Mouse (Mus musculus): ENCODE measurements around the gene Akr1c19. TPM values are rescaled to one million over a fixed set of nuclear protein-coding genes. Genes with fewer than 3 reads are reported as not detected.
"Not testable (repeated sequence)": the region's sequence is repeated elsewhere in the genome, so short reads cannot be mapped to it uniquely, and the experiment has no call there.

The Akr1c19 gene
- polyA plus RNA-seq, 1 experiment from 2014 or later = 11.7 TPM

- WGBS = 70% methylated on average over 8 of the region's 8 CpGs
- no peak overlapping the region for H3K4me2 ChIP-seq
- ATAC-seq (ENCODE audit: borderline replicate concordance, extremely low read depth, low FRiP score, low TSS enrichment) = peak; percentile 27; the same call in 1 of the 2 replicates
Measured at GRCm38 (mm10) chr13:4230841-4231623, 2.5 kb downstream of the Akr1c19 start.

DNA sequence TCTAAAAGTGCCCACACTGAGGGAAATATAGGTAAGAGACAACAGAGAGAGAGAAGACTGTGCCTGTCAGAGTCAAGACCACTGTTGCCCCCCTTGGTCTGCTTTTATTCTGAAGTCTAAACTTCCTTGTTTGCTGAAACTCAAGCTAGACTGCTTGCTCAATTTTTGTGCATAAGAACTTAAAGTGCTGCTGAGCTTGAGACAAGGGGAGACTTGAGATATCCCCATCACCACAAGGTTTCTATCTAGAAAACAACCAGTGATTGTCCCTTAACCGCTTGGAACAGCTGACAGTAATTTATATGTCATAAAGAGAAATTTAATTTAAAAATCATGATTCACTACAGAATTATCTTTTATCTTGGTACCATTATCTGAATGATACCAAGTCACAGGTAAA lies 4.6 kb downstream of the Akr1c19 start:
- Histone ChIP-seq H3K27me3 (no peaks in the 10 kb centered on the region), H3K4me1 (no peaks in the 10 kb centered on the region), H3K4me2 (no peak overlapping the region), H3K27ac (peak overlapping the region; percentile 53), H3K36me3 (no peaks in the 10 kb centered on the region), H3K9ac (no peak overlapping the region), H3K9me3 (no peaks in the 10 kb centered on the region), H3K4me3 (no peak overlapping the region)
- no peak for ATAC-seq (ENCODE audit: borderline replicate concordance, extremely low read depth, low FRiP score, low TSS enrichment)
- WGBS = 41% methylated on average over 1 of the region's 1 CpGs

More at GRCm38 (mm10) chr13:4230841-4231623, 2.5 kb downstream of the Akr1c19 start:
- no peak overlapping the region for H3K4me3 ChIP-seq
- H3K27ac ChIP-seq = no peak overlapping the region
- H3K4me1 ChIP-seq = no peaks in the 10 kb centered on the region
- H3K36me3 ChIP-seq = no peaks in the 10 kb centered on the region
- H3K9ac ChIP-seq = no peak overlapping the region
- H3K27me3 ChIP-seq = no peaks in the 10 kb centered on the region
- no peaks in the 10 kb centered on the region for H3K9me3 ChIP-seq

- WGBS = 44% methylated on average over 3 of the region's 3 CpGs
- Histone ChIP-seq H3K4me2 (peak overlapping the region; percentile 26), H3K27ac (peak overlapping the region; percentile 59), H3K9ac (no peak overlapping the region), H3K4me1 (no peaks in the 10 kb centered on the region), H3K9me3 (no peaks in the 10 kb centered on the region), H3K36me3 (no peaks in the 10 kb centered on the region), H3K27me3 (no peaks in the 10 kb centered on the region), H3K4me3 (no peak overlapping the region)
- ATAC-seq (ENCODE audit: borderline replicate concordance, extremely low read depth, low FRiP score, low TSS enrichment) = peak; percentile 89
Measured at GRCm38 (mm10) chr13:4233536-4234172, 5.2 kb downstream of the Akr1c19 start.

- Histone ChIP-seq H3K4me3 (peak overlapping the region; percentile 23; the same call in 1 of the 2 replicates), H3K4me1 (0 out of 2 replicates have a peak, but pooled peaks cover 3% of the 10 kb centered on the region), H3K36me3 (no peaks in the 10 kb centered on the region), H3K27ac (no peak overlapping the region), H3K4me2 (peak overlapping the region; percentile 52), H3K9me3 (no peaks in the 10 kb centered on the region), H3K27me3 (no peaks in the 10 kb centered on the region), H3K9ac (no peak overlapping the region)
- WGBS = 2% methylated on average over 13 of the region's 13 CpGs
- ATAC-seq (ENCODE audit: borderline replicate concordance, extremely low read depth, low FRiP score, low TSS enrichment) = peak; percentile 83; the same call in 1 of the 2 replicates
Measured at GRCm38 (mm10) chr13:4244861-4245559, 16.5 kb downstream of the Akr1c19 start.

GRCm38 (mm10) chr13:4249347-4249746 lies 20.8 kb downstream of the Akr1c19 start:
- ATAC-seq (ENCODE audit: borderline replicate concordance, extremely low read depth, low FRiP score, low TSS enrichment) = no peak
- H3K27ac ChIP-seq = no peak overlapping the region
- no peaks in the 10 kb centered on the region for H3K27me3 ChIP-seq
- no peak overlapping the region for H3K4me3 ChIP-seq
- WGBS = 65% methylated on average over 3 of the region's 3 CpGs
- no peak overlapping the region for H3K4me2 ChIP-seq
- 0 out of 2 replicates have a peak, but pooled peaks cover 3% of the 10 kb centered on the region for H3K4me1 ChIP-seq
- H3K36me3 ChIP-seq = no peaks in the 10 kb centered on the region
- no peak overlapping the region for H3K9ac ChIP-seq
- no peaks in the 10 kb centered on the region for H3K9me3 ChIP-seq

DNA sequence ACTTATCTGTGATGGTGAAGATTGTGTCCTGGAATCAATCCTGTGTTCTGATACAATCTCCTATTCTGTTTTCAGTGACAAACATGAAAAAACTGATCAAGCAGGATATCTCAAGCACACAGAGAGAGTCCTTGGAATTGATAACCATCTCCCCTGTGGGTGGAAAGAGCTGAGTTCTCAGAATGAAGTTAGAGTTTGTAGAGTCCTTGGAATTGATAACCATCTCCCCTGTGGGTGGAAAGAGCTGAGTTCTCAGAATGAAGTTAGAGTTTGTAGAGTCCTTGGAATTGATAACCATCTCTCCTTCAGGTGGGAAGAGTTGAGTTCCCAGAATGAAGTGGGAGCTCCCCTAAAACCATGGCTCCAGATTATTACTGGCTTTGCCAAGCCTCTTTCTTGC lies 28.4 kb downstream of the Akr1c19 start:
- not testable (repeated sequence) for H3K27me3 ChIP-seq; H3K4me3 ChIP-seq; H3K4me1 ChIP-seq; H3K9me3 ChIP-seq; H3K36me3 ChIP-seq; ATAC-seq (ENCODE audit: borderline replicate concordance, extremely low read depth, low FRiP score, low TSS enrichment); H3K4me2 ChIP-seq; H3K9ac ChIP-seq; H3K27ac ChIP-seq

DNA sequence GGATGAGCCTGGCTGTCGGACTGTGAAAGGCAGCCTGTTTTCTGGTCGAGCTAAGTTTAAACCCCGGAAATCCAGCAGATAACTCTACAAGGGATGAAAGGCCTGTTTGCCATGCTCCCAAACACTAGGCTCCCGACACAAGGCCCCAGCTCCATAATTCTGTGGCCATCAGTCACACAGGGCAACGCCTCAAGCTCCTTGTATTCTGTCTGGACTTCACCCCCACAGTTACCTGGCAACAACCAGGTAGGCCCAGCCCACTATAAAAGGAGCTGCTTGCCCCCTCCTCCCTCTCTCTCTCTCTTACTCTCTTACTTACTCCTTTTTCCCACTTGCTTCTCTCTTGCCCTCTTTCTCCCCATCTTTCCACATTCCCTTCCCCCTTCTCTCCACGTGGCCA lies 28.8 kb downstream of the Akr1c19 start:
- no peaks in the 10 kb centered on the region for H3K4me1 ChIP-seq
- no peak overlapping the region for H3K9ac ChIP-seq
- H3K9me3 ChIP-seq = no peaks in the 10 kb centered on the region
- 69% methylated on average over 6 of the region's 6 CpGs for WGBS
- no peak overlapping the region for H3K4me3 ChIP-seq
- H3K27ac ChIP-seq = no peak overlapping the region
- no peak for ATAC-seq (ENCODE audit: borderline replicate concordance, extremely low read depth, low FRiP score, low TSS enrichment)
- no peaks in the 10 kb centered on the region for H3K36me3 ChIP-seq
- H3K27me3 ChIP-seq = no peaks in the 10 kb centered on the region
- no peak overlapping the region for H3K4me2 ChIP-seq

GRCm38 (mm10) chr13:4264612-4265011 lies 36.1 kb downstream of the Akr1c19 start:
- H3K4me1 ChIP-seq = no peaks in the 10 kb centered on the region
- no peak overlapping the region for H3K4me2 ChIP-seq
- ATAC-seq (ENCODE audit: borderline replicate concordance, extremely low read depth, low FRiP score, low TSS enrichment) = no peak
- H3K4me3 ChIP-seq = no peak overlapping the region
- 80% methylated on average over 3 of the region's 3 CpGs for WGBS
- H3K27ac ChIP-seq = no peak overlapping the region
- no peaks in the 10 kb centered on the region for H3K27me3 ChIP-seq
- no peak overlapping the region for H3K9ac ChIP-seq
- H3K36me3 ChIP-seq = no peaks in the 10 kb centered on the region
- no peaks in the 10 kb centered on the region for H3K9me3 ChIP-seq

DNA sequence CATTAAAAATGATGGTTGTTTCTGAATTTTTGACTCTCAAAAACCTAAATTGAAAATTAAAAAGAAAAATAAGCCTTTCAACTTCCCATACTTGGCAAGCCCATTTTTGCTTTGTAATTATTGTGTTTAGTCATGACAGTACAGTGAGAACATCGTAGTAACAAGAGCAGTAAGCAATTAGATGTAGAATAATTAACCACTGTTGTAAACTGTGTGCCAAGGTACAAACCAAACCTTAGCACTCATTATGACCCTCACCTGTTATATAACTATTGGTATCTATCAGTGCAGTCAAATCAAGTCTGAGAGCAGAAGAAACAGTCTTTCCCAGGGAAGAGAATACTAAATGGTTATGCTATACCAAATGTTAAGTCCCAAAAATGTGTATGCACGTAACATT lies 36.5 kb downstream of the Akr1c19 start:
- Histone ChIP-seq H3K36me3 (no peaks in the 10 kb centered on the region), H3K27me3 (no peaks in the 10 kb centered on the region), H3K27ac (no peak overlapping the region), H3K4me2 (no peak overlapping the region), H3K9ac (no peak overlapping the region), H3K9me3 (no peaks in the 10 kb centered on the region), H3K4me1 (no peaks in the 10 kb centered on the region), H3K4me3 (no peak overlapping the region)
- ATAC-seq (ENCODE audit: borderline replicate concordance, extremely low read depth, low FRiP score, low TSS enrichment) = no peak
- 88% methylated on average over 2 of the region's 2 CpGs for WGBS

GRCm38 (mm10) chr13:4265455-4265854 lies 37.0 kb downstream of the Akr1c19 start:
- H3K9me3 ChIP-seq; H3K9ac ChIP-seq; H3K27ac ChIP-seq; H3K4me3 ChIP-seq; H3K4me1 ChIP-seq; H3K36me3 ChIP-seq; H3K4me2 ChIP-seq; ATAC-seq (ENCODE audit: borderline replicate concordance, extremely low read depth, low FRiP score, low TSS enrichment); H3K27me3 ChIP-seq: not testable (repeated sequence)
- WGBS = 93% methylated on average over 2 of the region's 2 CpGs

GRCm38 (mm10) chr13:4270860-4271259 lies 42.4 kb downstream of the Akr1c19 start:
- no peak overlapping the region for H3K9ac ChIP-seq
- H3K27ac ChIP-seq = no peak overlapping the region
- H3K9me3 ChIP-seq = no peaks in the 10 kb centered on the region
- no peak overlapping the region for H3K4me2 ChIP-seq
- no peaks in the 10 kb centered on the region for H3K27me3 ChIP-seq
- H3K4me1 ChIP-seq = no peaks in the 10 kb centered on the region
- no peak for ATAC-seq (ENCODE audit: borderline replicate concordance, extremely low read depth, low FRiP score, low TSS enrichment)
- no peak overlapping the region for H3K4me3 ChIP-seq
- H3K36me3 ChIP-seq = no peaks in the 10 kb centered on the region

DNA sequence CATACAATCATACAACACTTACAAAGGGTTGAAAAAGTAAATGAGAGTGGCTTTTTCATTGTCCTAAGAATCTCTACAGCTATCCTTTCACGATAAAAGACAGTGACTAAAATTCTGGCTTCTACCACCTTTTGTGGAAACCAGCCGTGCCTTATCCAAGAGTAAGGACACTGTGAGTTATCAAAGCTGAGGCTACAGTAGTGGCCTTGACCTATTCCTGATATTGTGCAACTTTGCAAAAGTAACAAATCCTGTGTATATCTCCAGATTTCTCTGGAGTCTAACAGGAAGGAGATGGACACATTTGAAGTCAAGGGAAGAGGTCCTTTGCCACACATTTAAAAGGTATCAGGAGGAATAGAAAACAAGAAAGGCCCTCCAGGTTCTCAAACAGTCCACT lies 49.0 kb downstream of the Akr1c19 start:
- no peak overlapping the region for H3K27ac ChIP-seq
- 89% methylated on average over 2 of the region's 2 CpGs for whole genome bisulfite sequencing

More for the DNA sequence above, 49.0 kb downstream of the Akr1c19 start:
- no peaks in the 10 kb centered on the region for H3K4me1 ChIP-seq
- no peaks in the 10 kb centered on the region for H3K9me3 ChIP-seq
- no peak overlapping the region for H3K4me2 ChIP-seq
- H3K4me3 ChIP-seq = no peak overlapping the region
- no peak for ATAC-seq (ENCODE audit: borderline replicate concordance, extremely low read depth, low FRiP score, low TSS enrichment)
- H3K27me3 ChIP-seq = no peaks in the 10 kb centered on the region
- no peaks in the 10 kb centered on the region for H3K36me3 ChIP-seq
- H3K9ac ChIP-seq = no peak overlapping the region
